Mouse (Mus musculus) intestine, embryonic 14.5 days (tissue): Measurements from ENCODE around the gene Zfp36. TPM values are rescaled to one million over a fixed set of nuclear protein-coding genes. Genes with fewer than 3 reads are reported as not detected.

Experiments used
- ATAC-seq: fragments of 200-750 bp; cut with Nextera tagmentation; replicated peaks from 2 replicates; pipeline ENCODE4 v1.8.0; 2017; ENCODE audit warnings: low read depth, moderate number of reproducible peaks, moderate TSS enrichment, moderate library complexity; ENCODE audit not compliant: low FRiP score, low TSS enrichment
- DNase-seq: peaks from one replicate; pipeline ENCODE4 v3.0.0-alpha.2; 2018; ENCODE audit warnings: low spot score
- H3K27ac ChIP-seq: fragments of 300-500 bp; sonication (generic); 2 replicates; pipeline ENCODE4 v1.5.1; 2014; ENCODE audit warnings: low read depth, mild to moderate bottlenecking, control low read depth
- H3K27me3 ChIP-seq: fragments of 300-500 bp; sonication (generic); replicated peaks from 2 replicates; pipeline ENCODE4 v1.6.1; 2014; ENCODE audit warnings: low read length, control low read depth; ENCODE audit not compliant: control insufficient read depth, insufficient read depth
- H3K36me3 ChIP-seq: fragments of 300-500 bp; sonication (generic); 2 replicates; pipeline ENCODE4 v1.6.1; 2014; ENCODE audit warnings: low read length, control low read depth; ENCODE audit not compliant: control insufficient read depth, insufficient read depth
- H3K4me1 ChIP-seq: fragments of 300-500 bp; sonication (generic); replicated peaks from 2 replicates; pipeline ENCODE4 v1.6.1; 2014; ENCODE audit warnings: low read length, control low read depth, mixed read lengths; ENCODE audit not compliant: control insufficient read depth, insufficient read depth
- H3K4me2 ChIP-seq: fragments of 300-500 bp; sonication (generic); 2 replicates; pipeline ENCODE4 v1.6.1; 2014; ENCODE audit warnings: low read length
- H3K4me3 ChIP-seq: fragments of 300-500 bp; sonication (generic); 2 replicates; pipeline ENCODE4 v1.5.1; 2014; ENCODE audit warnings: low read depth, low read length, control low read depth, mixed read lengths
- H3K9ac ChIP-seq: fragments of 300-500 bp; sonication (generic); 2 replicates; pipeline ENCODE4 v1.6.1; 2014; ENCODE audit warnings: mild to moderate bottlenecking, low read length
- H3K9me3 ChIP-seq: fragments of 300-500 bp; sonication (generic); 2 replicates; pipeline ENCODE4 v1.6.1; 2016; ENCODE audit warnings: low read length, control low read depth; ENCODE audit not compliant: control insufficient read depth
- WGBS: fragments of 180-500 bp; shearing (Covaris S2); extraction: QIAGEN DNeasy Blood & Tissue Kit; methylation state at CpG from one replicate; pipeline ENCODE4 v1.1.7; 2014; 5-methylcytosine and 5-hydroxymethylcytosine counted together
- polyA plus RNA-seq: library from polyadenylated mRNA; unstranded; fragments of >200 nt; fragmentation: Nextera tagmentation; extraction: Ambion mirVana; gene quantifications from 2 replicates; pipeline ENCODE4 v1.2.1, GENCODE M21; 2014

Zfp36 gene
- polyA plus RNA-seq, 1 experiment from 2014 or later = 21.9 TPM

DNA sequence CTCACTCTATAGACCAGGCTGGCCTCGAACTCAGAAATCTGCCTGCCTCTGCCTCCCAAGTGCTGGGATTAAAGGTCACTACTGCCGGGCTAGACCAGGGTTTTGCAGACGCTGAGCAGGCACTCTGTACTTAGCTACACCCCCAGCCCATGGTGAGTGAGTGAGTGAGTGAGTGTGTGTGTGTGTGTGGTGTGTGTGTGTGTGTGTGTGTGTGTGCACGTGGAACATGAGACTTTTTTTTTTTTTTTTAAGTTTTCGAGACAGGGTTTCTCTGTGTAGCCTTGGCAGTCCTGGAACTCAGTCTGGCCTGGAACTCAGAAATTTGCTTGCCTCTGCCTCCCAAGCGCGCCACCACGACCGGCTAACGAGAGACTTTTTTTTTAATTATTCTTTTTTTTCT, 5.4 kb downstream of the Zfp36 start:
- H3K9me3 ChIP-seq = no peaks in the 10 kb centered on the region
- H3K27me3 ChIP-seq = no peaks in the 10 kb centered on the region
- 74% methylated on average over 10 of the region's 10 CpGs for WGBS
- peak overlapping the region; percentile 91; the same call in 1 of the 2 replicates for H3K4me3 ChIP-seq
- peaks cover 18% of the 10 kb centered on the region for H3K36me3 ChIP-seq
- peak overlapping the region; percentile 100 for H3K27ac ChIP-seq
- H3K4me1 ChIP-seq = peaks cover 47% of the 10 kb centered on the region
- DNase-seq = no peak
- ATAC-seq = no peak
- peak overlapping the region; percentile 80 for H3K4me2 ChIP-seq
- no peak overlapping the region for H3K9ac ChIP-seq

GRCm38 (mm10) chr7:28373891-28374495, 6.1 kb downstream of the Zfp36 start:
- peaks cover 25% of the 10 kb centered on the region for H3K36me3 ChIP-seq
- H3K9ac ChIP-seq = no peak overlapping the region
- peak overlapping the region; percentile 100 for H3K27ac ChIP-seq
- H3K4me3 ChIP-seq = no peak overlapping the region
- 74% methylated on average over 7 of the region's 7 CpGs for WGBS
- DNase-seq (no peak), ATAC-seq (no peak)
- H3K4me1 ChIP-seq = peaks cover 46% of the 10 kb centered on the region
- H3K4me2 ChIP-seq = no peak overlapping the region
- H3K27me3 ChIP-seq = no peaks in the 10 kb centered on the region
- H3K9me3 ChIP-seq = no peaks in the 10 kb centered on the region

DNA sequence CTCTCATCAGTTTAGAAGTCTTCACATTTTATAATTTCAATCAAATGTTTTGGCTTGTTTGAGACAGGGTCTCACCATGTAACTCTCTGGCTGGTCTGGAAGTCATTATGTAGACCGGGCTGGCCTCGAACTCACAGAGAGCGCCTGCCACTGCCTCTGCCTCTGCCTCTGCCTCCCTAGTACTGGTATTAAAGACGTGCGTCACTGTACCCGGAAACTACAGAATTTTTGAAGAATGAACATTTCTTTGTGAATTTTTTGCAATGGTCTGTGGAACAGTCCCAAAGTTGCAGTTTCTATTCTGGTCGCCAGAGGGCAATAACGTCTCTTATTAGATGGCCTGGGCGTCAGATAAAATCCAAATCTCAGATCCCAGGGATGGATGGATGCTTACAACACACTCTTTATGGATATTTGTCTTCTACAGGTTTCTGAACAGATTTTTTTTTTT, 6.9 kb downstream of the Zfp36 start:
- peak; percentile 9 for ATAC-seq

DNA sequence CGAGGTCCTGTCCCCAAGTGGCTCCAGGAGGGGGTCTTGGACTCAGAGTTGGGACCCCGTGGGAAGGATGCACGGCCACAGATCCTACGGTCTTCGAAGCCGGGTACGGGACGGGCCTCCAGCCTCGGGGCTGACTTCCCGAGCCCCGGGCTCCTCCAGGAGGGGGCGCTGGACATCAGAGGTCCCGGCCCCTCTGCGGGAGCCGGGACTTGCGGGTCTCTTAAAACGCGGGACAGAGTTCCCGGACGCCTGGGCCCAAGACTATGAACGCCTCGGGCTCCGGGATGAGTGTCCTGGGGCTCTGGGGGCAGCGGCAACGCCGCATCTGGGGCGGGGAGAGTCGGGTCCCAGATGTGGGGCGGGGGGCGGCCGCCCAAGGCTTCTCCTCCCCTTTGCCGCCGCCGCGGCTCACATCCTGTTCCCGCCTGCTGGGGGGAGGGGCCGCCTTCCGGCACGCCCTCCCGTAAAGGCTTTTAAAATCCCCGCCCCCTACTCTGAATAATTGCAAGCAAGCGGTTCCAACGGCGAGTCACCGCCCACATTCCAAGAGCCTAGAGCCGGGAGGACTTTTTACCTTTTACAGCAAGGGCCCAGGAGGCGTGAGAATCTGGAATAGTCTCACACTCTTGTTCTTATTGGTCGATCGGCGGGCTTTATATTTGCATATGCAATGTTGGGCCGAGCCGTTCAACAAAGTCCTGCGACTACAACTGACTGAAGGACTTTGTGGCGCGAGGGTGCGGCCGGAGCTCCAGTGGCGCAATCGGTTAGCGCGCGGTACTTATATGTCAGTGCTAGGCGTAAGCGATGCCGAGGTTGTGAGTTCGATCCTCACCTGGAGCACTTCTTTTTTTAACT, 7.6 kb downstream of the Zfp36 start, which contains the start of gene Plekhg2:
TSS of gene Plekhg2 (minus strand) at position 349 of the 858 bp plus-strand sequence.
- peaks cover 33% of the 10 kb centered on the region for H3K36me3 ChIP-seq
- H3K4me3 ChIP-seq = peak within 1 kb of the TSS; percentile 80
- DNase-seq (peak; percentile 100), ATAC-seq (peak; percentile 88)
- peak within 1 kb of the TSS; percentile 87 for H3K4me2 ChIP-seq
- H3K9ac ChIP-seq = peak within 1 kb of the TSS; percentile 88
- H3K9me3 ChIP-seq = no peaks in the 10 kb centered on the region
- peak within 1 kb of the TSS; percentile 100 for H3K27ac ChIP-seq
- WGBS = under 1% methylated on average over 58 of the region's 66 CpGs
- H3K27me3 ChIP-seq = no peaks in the 10 kb centered on the region
- peaks cover 37% of the 10 kb centered on the region for H3K4me1 ChIP-seq

More for the DNA sequence above, 6.9 kb downstream of the Zfp36 start:
- H3K36me3 ChIP-seq = peaks cover 32% of the 10 kb centered on the region
- H3K9me3 ChIP-seq = no peaks in the 10 kb centered on the region
- peak; percentile 90 for DNase-seq
- H3K27ac ChIP-seq = peak overlapping the region; percentile 92
- H3K4me1 ChIP-seq = peaks cover 44% of the 10 kb centered on the region
- no peaks in the 10 kb centered on the region for H3K27me3 ChIP-seq
- WGBS = 1% methylated on average over 9 of the region's 9 CpGs
- H3K4me3 ChIP-seq = peak overlapping the region; percentile 80
- H3K4me2 ChIP-seq = peak overlapping the region; percentile 49
- peak overlapping the region; percentile 50 for H3K9ac ChIP-seq

- Histone ChIP-seq H3K4me3 (peak overlapping the region; percentile 80), H3K27ac (peak overlapping the region; percentile 92), H3K9me3 (no peaks in the 10 kb centered on the region), H3K4me1 (peaks cover 28% of the 10 kb centered on the region), H3K9ac (peak overlapping the region; percentile 88), H3K4me2 (peak overlapping the region; percentile 87), H3K27me3 (no peaks in the 10 kb centered on the region), H3K36me3 (peaks cover 38% of the 10 kb centered on the region)
- peak; percentile 76 for DNase-seq
- under 1% methylated on average over 38 of the region's 43 CpGs for WGBS
- ATAC-seq = no peak; the same call in 1 of the 2 replicates
These were observed 8.5 kb downstream of the Zfp36 start for GRCm38 (mm10) chr7:28371514-28371989.

DNA sequence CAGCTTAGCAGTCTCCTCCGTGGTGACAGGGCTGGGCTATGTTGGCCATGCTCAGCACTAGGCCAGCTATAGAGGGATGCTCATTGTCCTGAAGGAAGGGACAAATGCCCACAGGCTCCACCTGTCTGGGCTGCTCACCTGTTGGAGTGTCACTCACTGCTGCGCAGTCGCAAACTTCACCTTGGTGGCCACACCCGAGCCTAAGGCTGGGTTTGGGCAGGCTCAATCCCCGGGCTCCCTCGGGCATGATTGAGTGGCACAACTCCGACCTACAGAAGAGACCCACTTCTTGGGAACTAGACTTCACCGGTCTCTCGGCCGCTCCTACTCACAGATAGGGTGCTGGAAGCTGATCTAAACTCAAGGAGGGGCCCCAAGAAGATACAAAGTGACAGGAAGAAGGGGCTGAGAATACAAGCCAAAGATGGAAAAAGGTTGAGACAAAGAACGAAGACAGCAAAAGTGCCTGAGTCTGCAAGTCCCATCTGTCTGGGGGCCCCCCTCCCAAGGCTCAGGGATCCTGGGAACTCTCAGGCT, 9.0 kb downstream of the Zfp36 start:
- Histone ChIP-seq H3K9ac (peak overlapping the region; percentile 88), H3K4me1 (peaks cover 23% of the 10 kb centered on the region), H3K36me3 (peaks cover 43% of the 10 kb centered on the region), H3K27ac (peak overlapping the region; percentile 92), H3K9me3 (no peaks in the 10 kb centered on the region), H3K4me3 (peak overlapping the region; percentile 80), H3K4me2 (peak overlapping the region; percentile 87), H3K27me3 (no peaks in the 10 kb centered on the region)
- 6% methylated on average over 11 of the region's 11 CpGs for WGBS
- ATAC-seq (no peak), DNase-seq (no peak)

DNA sequence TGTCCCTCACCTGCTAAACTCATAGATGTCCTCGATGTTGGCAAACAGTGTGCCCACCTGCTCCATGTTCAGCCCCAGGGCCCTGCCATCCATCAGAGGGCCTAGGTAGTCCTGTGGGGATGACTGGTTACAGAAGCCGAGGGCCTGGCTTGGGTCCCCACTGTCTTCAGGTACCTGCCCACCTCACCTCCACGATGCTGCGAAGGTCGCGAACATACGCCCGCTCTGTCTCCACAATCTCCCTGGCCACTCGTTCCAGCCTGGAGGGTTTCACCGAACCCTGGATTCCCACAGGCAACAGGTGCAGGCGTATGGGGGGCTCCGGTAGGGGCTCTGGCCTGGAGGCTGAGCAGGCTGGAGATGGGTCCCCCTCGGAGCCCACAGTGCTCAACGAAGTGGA, 10.0 kb downstream of the Zfp36 start:
- Histone ChIP-seq H3K27me3 (no peaks in the 10 kb centered on the region), H3K4me2 (peak overlapping the region; percentile 87), H3K36me3 (peaks cover 53% of the 10 kb centered on the region), H3K9me3 (no peaks in the 10 kb centered on the region), H3K27ac (no peak overlapping the region), H3K9ac (peak overlapping the region; percentile 88; the same call in 1 of the 2 replicates), H3K4me1 (peaks cover 20% of the 10 kb centered on the region), H3K4me3 (peak overlapping the region; percentile 80)
- 88% methylated on average over 14 of the region's 14 CpGs for WGBS
- ATAC-seq (no peak), DNase-seq (no peak)

GRCm38 (mm10) chr7:28368276-28368920, 11.7 kb downstream of the Zfp36 start:
- Histone ChIP-seq H3K4me1 (peaks cover 17% of the 10 kb centered on the region), H3K9me3 (no peaks in the 10 kb centered on the region), H3K4me2 (no peak overlapping the region), H3K27ac (no peak overlapping the region), H3K27me3 (no peaks in the 10 kb centered on the region), H3K9ac (no peak overlapping the region), H3K4me3 (no peak overlapping the region), H3K36me3 (peaks cover 69% of the 10 kb centered on the region)
- WGBS = 89% methylated on average over 16 of the region's 16 CpGs
- DNase-seq (no peak), ATAC-seq (no peak)
